Mouse (Mus musculus) limb, embryonic 15.5 days (tissue): Measurements from ENCODE around the gene Asic2. TPM values are rescaled to one million over a fixed set of nuclear protein-coding genes. Genes with fewer than 3 reads are reported as not detected.

Experiments
- ATAC-seq: fragments of 200-750 bp; cut with Nextera tagmentation; 2 replicates; pipeline ENCODE4 v1.8.0; 2017; ENCODE audit warnings: low read depth, moderate TSS enrichment; ENCODE audit not compliant: insufficient number of reproducible peaks, low FRiP score, low TSS enrichment
- H3K27ac ChIP-seq: fragments of 300-500 bp; sonication (generic); 2 replicates; pipeline ENCODE4 v1.5.1; 2015; ENCODE audit warnings: moderate library complexity, mild to moderate bottlenecking, inconsistent platforms
- H3K27me3 ChIP-seq: fragments of 300-500 bp; sonication (generic); 2 replicates; pipeline ENCODE4 v1.6.1; 2015; ENCODE audit warnings: inconsistent platforms
- H3K36me3 ChIP-seq: fragments of 300-500 bp; sonication (generic); 2 replicates; pipeline ENCODE4 v1.6.1; 2015; ENCODE audit warnings: inconsistent platforms
- H3K4me1 ChIP-seq: fragments of 300-500 bp; sonication (generic); 2 replicates; pipeline ENCODE4 v1.6.1; 2015; ENCODE audit warnings: inconsistent platforms
- H3K4me2 ChIP-seq: fragments of 300-500 bp; sonication (generic); 2 replicates; pipeline ENCODE4 v1.6.1; 2015; ENCODE audit warnings: mild to moderate bottlenecking, inconsistent platforms
- H3K4me3 ChIP-seq: fragments of 300-500 bp; sonication (generic); 2 replicates; pipeline ENCODE4 v1.5.1; 2015; ENCODE audit warnings: mild to moderate bottlenecking, inconsistent platforms
- H3K9ac ChIP-seq: fragments of 300-500 bp; sonication (generic); 2 replicates; pipeline ENCODE4 v1.6.1; 2015; ENCODE audit warnings: inconsistent platforms
- H3K9me3 ChIP-seq: fragments of 300-500 bp; sonication (generic); 2 replicates; pipeline ENCODE4 v1.6.1; 2016; ENCODE audit warnings: inconsistent platforms
- WGBS: fragments of 180-500 bp; shearing (Covaris S2); methylation state at CpG from one replicate; pipeline ENCODE4 v1.1.7; 2015; 5-methylcytosine and 5-hydroxymethylcytosine counted together
- polyA plus RNA-seq: library from polyadenylated mRNA; unstranded; fragments of >200 nt; fragmentation: Nextera tagmentation; extraction: Ambion mirVana; gene quantifications from 2 replicates; pipeline ENCODE4 v1.2.1, GENCODE M21; 2015

Gene Asic2
- polyA plus RNA-seq, 1 experiment from 2014 or later = 0.51 TPM

- Histone ChIP-seq H3K4me1 (no peaks in the 10 kb centered on the region), H3K27me3 (no peaks in the 10 kb centered on the region), H3K9me3 (no peaks in the 10 kb centered on the region), H3K36me3 (no peaks in the 10 kb centered on the region), H3K27ac (no peak overlapping the region), H3K9ac (no peak overlapping the region), H3K4me3 (no peak overlapping the region), H3K4me2 (no peak overlapping the region)
- 26% methylated on average over 1 of the region's 1 CpGs for WGBS
- ATAC-seq = no peak
Observed at GRCm38 (mm10) chr11:81496446-81496845, 471.8 kb downstream of the Asic2 start.

DNA sequence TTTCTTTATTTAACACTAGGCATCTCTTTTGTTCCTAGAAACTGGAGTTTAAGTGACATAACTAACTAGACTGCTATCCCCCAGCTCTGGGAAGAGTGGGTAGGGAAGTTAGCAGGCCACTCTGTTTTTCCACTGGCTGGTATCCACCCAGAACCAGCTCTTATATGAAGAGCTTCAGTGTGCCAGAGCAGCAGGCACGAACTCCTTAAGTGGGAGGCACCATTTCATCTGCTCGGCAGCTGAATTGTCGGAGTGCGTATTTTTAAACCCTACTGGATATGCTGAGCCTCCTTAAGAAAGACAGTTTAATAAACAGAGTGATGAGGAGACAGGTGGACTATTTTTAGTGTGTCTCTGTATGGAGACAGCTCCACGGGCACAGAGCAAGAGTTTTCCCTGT lies 475.9 kb downstream of the Asic2 start:
- no peaks in the 10 kb centered on the region for H3K27me3 ChIP-seq
- 78% methylated on average over 5 of the region's 5 CpGs for WGBS
- H3K4me2 ChIP-seq = no peak overlapping the region
- H3K27ac ChIP-seq = no peak overlapping the region
- H3K4me3 ChIP-seq = no peak overlapping the region
- H3K36me3 ChIP-seq = no peaks in the 10 kb centered on the region
- no peak overlapping the region for H3K9ac ChIP-seq
- ATAC-seq = no peak
- no peaks in the 10 kb centered on the region for H3K9me3 ChIP-seq
- H3K4me1 ChIP-seq = no peaks in the 10 kb centered on the region

GRCm38 (mm10) chr11:81489144-81489735 lies 479.0 kb downstream of the Asic2 start:
- ATAC-seq = no peak
- H3K9me3 ChIP-seq = no peaks in the 10 kb centered on the region
- H3K27me3 ChIP-seq = no peaks in the 10 kb centered on the region
- no peak overlapping the region for H3K9ac ChIP-seq
- H3K4me1 ChIP-seq = no peaks in the 10 kb centered on the region
- H3K27ac ChIP-seq = no peak overlapping the region
- H3K4me2 ChIP-seq = no peak overlapping the region
- no peaks in the 10 kb centered on the region for H3K36me3 ChIP-seq
- no peak overlapping the region for H3K4me3 ChIP-seq
- WGBS = 79% methylated on average over 1 of the region's 1 CpGs

DNA sequence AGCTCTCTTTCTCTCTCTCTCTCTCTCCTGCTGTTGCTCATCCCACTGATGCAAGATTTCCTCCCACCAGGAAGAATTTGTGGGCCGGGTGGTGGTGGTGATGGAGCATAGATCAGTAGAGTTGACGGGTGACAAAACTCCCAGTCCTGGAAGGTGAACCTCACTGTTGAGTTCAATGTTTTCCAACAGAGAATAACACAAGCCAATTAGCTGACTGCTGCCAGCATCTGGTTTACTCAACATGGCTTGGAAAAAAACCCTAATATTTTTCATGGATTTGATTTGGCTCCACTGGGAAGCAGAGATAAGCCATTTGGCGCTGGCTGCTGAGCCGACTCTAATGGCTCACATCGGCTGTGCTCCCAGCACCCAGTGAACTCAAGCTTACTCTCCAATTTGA lies 479.6 kb downstream of the Asic2 start:
- 79% methylated on average over 5 of the region's 5 CpGs for WGBS
- H3K9me3 ChIP-seq = no peaks in the 10 kb centered on the region

GRCm38 (mm10) chr11:81486265-81486940 lies 481.9 kb downstream of the Asic2 start:
- Histone ChIP-seq H3K9me3 (no peaks in the 10 kb centered on the region), H3K9ac (no peak overlapping the region), H3K4me2 (no peak overlapping the region), H3K4me1 (no peaks in the 10 kb centered on the region), H3K36me3 (no peaks in the 10 kb centered on the region), H3K27ac (no peak overlapping the region), H3K27me3 (no peaks in the 10 kb centered on the region), H3K4me3 (no peak overlapping the region)
- ATAC-seq = no peak
- 15% methylated on average over 6 of the region's 6 CpGs for WGBS

More for the DNA sequence above, 479.6 kb downstream of the Asic2 start:
- no peaks in the 10 kb centered on the region for H3K4me1 ChIP-seq
- no peak overlapping the region for H3K27ac ChIP-seq
- no peak overlapping the region for H3K4me2 ChIP-seq
- no peaks in the 10 kb centered on the region for H3K36me3 ChIP-seq
- no peak overlapping the region for H3K4me3 ChIP-seq
- no peak for ATAC-seq
- H3K27me3 ChIP-seq = no peaks in the 10 kb centered on the region
- no peak overlapping the region for H3K9ac ChIP-seq

- Histone ChIP-seq H3K9ac (no peak overlapping the region), H3K9me3 (no peaks in the 10 kb centered on the region), H3K4me1 (no peaks in the 10 kb centered on the region), H3K4me3 (no peak overlapping the region), H3K27me3 (no peaks in the 10 kb centered on the region), H3K4me2 (no peak overlapping the region), H3K36me3 (no peaks in the 10 kb centered on the region), H3K27ac (no peak overlapping the region)
- ATAC-seq = no peak
- WGBS = 45% methylated on average over 3 of the region's 3 CpGs
Observed at GRCm38 (mm10) chr11:81481198-81481597, 487.1 kb downstream of the Asic2 start.

GRCm38 (mm10) chr11:81476231-81476630 lies 492.0 kb downstream of the Asic2 start:
- Histone ChIP-seq H3K9me3 (no peaks in the 10 kb centered on the region), H3K4me1 (no peaks in the 10 kb centered on the region), H3K27ac (no peak overlapping the region), H3K4me2 (no peak overlapping the region), H3K4me3 (no peak overlapping the region), H3K27me3 (no peaks in the 10 kb centered on the region), H3K9ac (no peak overlapping the region), H3K36me3 (no peaks in the 10 kb centered on the region)
- no peak for ATAC-seq

GRCm38 (mm10) chr11:81474121-81474520 lies 494.1 kb downstream of the Asic2 start:
- H3K4me2 ChIP-seq = no peak overlapping the region
- no peak overlapping the region for H3K27ac ChIP-seq
- H3K4me1 ChIP-seq = no peaks in the 10 kb centered on the region
- 74% methylated on average over 2 of the region's 2 CpGs for WGBS
- H3K36me3 ChIP-seq = no peaks in the 10 kb centered on the region
- ATAC-seq = no peak
- H3K9ac ChIP-seq = no peak overlapping the region
- no peaks in the 10 kb centered on the region for H3K9me3 ChIP-seq
- no peak overlapping the region for H3K4me3 ChIP-seq
- no peaks in the 10 kb centered on the region for H3K27me3 ChIP-seq

- H3K4me1 ChIP-seq = no peaks in the 10 kb centered on the region
- no peak overlapping the region for H3K27ac ChIP-seq
- no peak for ATAC-seq
- WGBS = 7% methylated on average over 5 of the region's 5 CpGs
- no peak overlapping the region for H3K4me2 ChIP-seq
- H3K4me3 ChIP-seq = no peak overlapping the region
- no peaks in the 10 kb centered on the region for H3K36me3 ChIP-seq
- no peak overlapping the region for H3K9ac ChIP-seq
- H3K27me3 ChIP-seq = no peaks in the 10 kb centered on the region
- H3K9me3 ChIP-seq = no peaks in the 10 kb centered on the region
Observed at GRCm38 (mm10) chr11:81462199-81462598, 506.1 kb downstream of the Asic2 start.

GRCm38 (mm10) chr11:81461748-81462147 lies 506.5 kb downstream of the Asic2 start:
- no peaks in the 10 kb centered on the region for H3K27me3 ChIP-seq
- H3K27ac ChIP-seq = no peak overlapping the region
- H3K36me3 ChIP-seq = no peaks in the 10 kb centered on the region
- H3K4me1 ChIP-seq = no peaks in the 10 kb centered on the region
- ATAC-seq = no peak
- WGBS = 31% methylated on average over 4 of the region's 4 CpGs
- H3K9ac ChIP-seq = no peak overlapping the region
- no peak overlapping the region for H3K4me3 ChIP-seq
- no peaks in the 10 kb centered on the region for H3K9me3 ChIP-seq
- H3K4me2 ChIP-seq = no peak overlapping the region

DNA sequence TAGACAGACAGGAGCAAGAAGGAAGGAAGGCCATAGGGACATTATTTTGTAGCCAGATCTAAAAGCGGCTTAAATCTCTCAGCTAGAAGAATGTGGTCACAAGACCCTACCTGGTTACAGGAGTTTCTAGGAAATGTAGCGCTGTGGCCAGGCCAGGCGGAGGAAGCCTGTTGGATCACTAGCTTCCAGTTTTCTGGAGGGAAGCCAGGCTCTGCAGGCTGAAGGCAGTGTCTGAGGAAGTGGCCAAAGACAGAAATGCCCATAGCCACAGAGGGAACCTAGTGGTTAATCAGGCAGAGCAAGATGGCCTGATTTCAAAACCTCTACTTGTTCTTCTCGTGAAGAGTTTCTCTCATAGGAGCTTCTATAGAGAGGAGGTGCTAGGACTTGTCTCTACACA lies 513.3 kb downstream of the Asic2 start:
- 53% methylated on average over 4 of the region's 4 CpGs for WGBS
- Histone ChIP-seq H3K27ac (no peak overlapping the region), H3K27me3 (no peaks in the 10 kb centered on the region), H3K4me3 (no peak overlapping the region), H3K4me2 (no peak overlapping the region), H3K9ac (no peak overlapping the region), H3K4me1 (peaks cover 13% of the 10 kb centered on the region), H3K36me3 (no peaks in the 10 kb centered on the region), H3K9me3 (no peaks in the 10 kb centered on the region)
- no peak for ATAC-seq

- H3K4me1 ChIP-seq = peaks cover 21% of the 10 kb centered on the region
- H3K27ac ChIP-seq = no peak overlapping the region
- H3K4me2 ChIP-seq = no peak overlapping the region
- no peaks in the 10 kb centered on the region for H3K9me3 ChIP-seq
- H3K9ac ChIP-seq = no peak overlapping the region
- H3K4me3 ChIP-seq = no peak overlapping the region
- no peak for ATAC-seq
- 16% methylated on average over 1 of the region's 1 CpGs for WGBS
- H3K36me3 ChIP-seq = no peaks in the 10 kb centered on the region
- no peaks in the 10 kb centered on the region for H3K27me3 ChIP-seq
Observed at GRCm38 (mm10) chr11:81454111-81454510, 514.1 kb downstream of the Asic2 start.
